Mouse (Mus musculus) lung, embryonic 16.5 days (tissue): ENCODE measurements at regions not wholly inside any gene's neighbourhood (a gene's known extent, or its start where the extent isn't known, plus 50 kb on each side); places are given as distances from the start of the nearest gene placed in this dataset.

Source experiments
- ATAC-seq: fragments of 200-750 bp; cut with Nextera tagmentation; 2 replicates; pipeline ENCODE4 v1.8.0; 2017; ENCODE audit warnings: low read depth, mild to moderate bottlenecking, moderate library complexity
- H3K27ac ChIP-seq: fragments of 300-500 bp; sonication (generic); 2 replicates; pipeline ENCODE4 v1.5.1; 2014; ENCODE audit warnings: mild to moderate bottlenecking, control low read depth, low read length
- H3K27me3 ChIP-seq: fragments of 300-500 bp; sonication (generic); 2 replicates; pipeline ENCODE4 v1.6.1; 2014; ENCODE audit warnings: low read depth, low read length, mixed read lengths; ENCODE audit not compliant: control insufficient read depth, insufficient read depth
- H3K36me3 ChIP-seq: fragments of 300-500 bp; sonication (generic); 2 replicates; pipeline ENCODE4 v1.6.1; 2014; ENCODE audit warnings: low read length; ENCODE audit not compliant: control insufficient read depth, insufficient read depth
- H3K4me1 ChIP-seq: fragments of 300-500 bp; sonication (generic); replicated peaks from 2 replicates; pipeline ENCODE4 v1.6.1; 2014; ENCODE audit warnings: low read length, mixed read lengths; ENCODE audit not compliant: control insufficient read depth, insufficient read depth
- H3K4me2 ChIP-seq: fragments of 300-500 bp; sonication (generic); 2 replicates; pipeline ENCODE4 v1.6.1; 2014; ENCODE audit warnings: low read depth, low read length, control low read depth
- H3K4me3 ChIP-seq: fragments of 300-500 bp; sonication (generic); 2 replicates; pipeline ENCODE4 v1.5.1; 2014; ENCODE audit warnings: mild to moderate bottlenecking, low read length, control low read depth
- H3K9ac ChIP-seq: fragments of 300-500 bp; sonication (generic); 2 replicates; pipeline ENCODE4 v1.6.1; 2014; ENCODE audit warnings: low read length, control low read depth
- H3K9me3 ChIP-seq: fragments of 300-500 bp; sonication (generic); 2 replicates; pipeline ENCODE4 v1.6.1; 2016; ENCODE audit warnings: low read length; ENCODE audit not compliant: control insufficient read depth
- WGBS: fragments of 180-500 bp; shearing (Covaris S2); extraction: QIAGEN DNeasy Blood & Tissue Kit; methylation state at CpG from one replicate; pipeline ENCODE4 v1.1.7; 2014; 5-methylcytosine and 5-hydroxymethylcytosine counted together

DNA sequence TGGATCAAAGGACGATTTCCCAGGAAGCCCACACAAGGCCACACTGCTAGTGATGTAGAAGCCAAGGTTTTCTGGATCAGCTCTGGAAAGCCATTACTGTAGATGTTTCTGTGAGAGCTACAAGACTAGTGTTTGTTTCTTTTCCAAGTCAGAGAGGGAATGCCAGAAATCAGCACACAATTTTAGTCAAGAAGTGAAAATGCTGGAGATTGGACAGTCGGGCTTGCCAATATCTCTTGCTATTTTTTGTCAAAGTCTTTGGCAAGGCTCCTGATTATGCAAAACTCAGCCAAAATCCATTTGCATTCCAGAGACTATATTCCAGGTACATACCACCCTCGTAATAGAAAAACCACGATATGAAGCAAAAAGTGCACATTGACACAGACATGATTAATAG lies 279.3 kb downstream of the Cdh9 start:
- H3K4me3 ChIP-seq: no peak overlapping the region
- H3K27ac ChIP-seq: no peak overlapping the region
- no peak overlapping the region for H3K9ac ChIP-seq
- H3K27me3 ChIP-seq: no peaks in the 10 kb centered on the region
- WGBS: 79% methylated on average over 4 of the region's 4 CpGs
- ATAC-seq: no peak
- H3K36me3 ChIP-seq: no peaks in the 10 kb centered on the region
- no peak overlapping the region for H3K4me2 ChIP-seq
- H3K4me1 ChIP-seq: no peaks in the 10 kb centered on the region
- H3K9me3 ChIP-seq: no peaks in the 10 kb centered on the region

DNA sequence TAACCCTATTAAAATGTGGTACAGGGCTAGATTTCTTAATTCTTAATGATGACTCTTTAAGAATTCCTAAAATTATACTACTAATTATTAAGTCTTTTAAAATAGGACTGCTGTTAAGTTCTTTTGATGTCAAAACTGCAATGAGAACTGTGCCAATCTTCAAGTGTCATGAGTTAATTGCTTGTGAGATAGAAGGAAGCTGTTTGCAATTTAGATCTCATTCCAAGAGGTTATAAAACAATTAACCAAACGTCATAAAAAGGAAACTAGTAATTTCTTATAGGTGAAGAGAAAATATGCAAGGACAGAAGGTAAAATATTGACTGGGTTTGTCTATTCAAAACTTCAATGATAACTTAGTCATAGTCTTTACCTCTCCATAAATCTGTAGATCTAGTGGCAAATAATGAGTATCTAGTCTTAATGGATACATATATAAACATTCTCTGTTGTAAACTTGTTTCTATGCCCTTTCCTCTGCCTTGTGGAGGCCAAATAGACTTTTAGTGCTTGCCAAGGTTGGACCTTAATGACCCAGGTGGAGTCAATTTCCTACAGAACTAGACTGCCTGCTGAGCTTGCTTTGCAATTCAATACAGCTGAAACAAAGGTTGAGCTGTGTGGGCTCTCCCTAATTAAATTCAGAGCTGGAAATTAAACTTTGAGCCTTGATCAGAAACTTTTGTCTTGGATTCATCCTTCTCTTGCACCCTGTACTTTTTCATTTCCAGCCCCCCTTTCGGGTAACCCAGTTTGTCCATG lies 320.5 kb downstream of the Cdh9 start:
- Histone ChIP-seq H3K36me3 (no peaks in the 10 kb centered on the region), H3K27ac (no peak overlapping the region), H3K27me3 (no peaks in the 10 kb centered on the region), H3K9me3 (no peaks in the 10 kb centered on the region), H3K4me1 (no peaks in the 10 kb centered on the region), H3K4me3 (no peak overlapping the region), H3K9ac (no peak overlapping the region), H3K4me2 (no peak overlapping the region)
- WGBS: 36% methylated on average over 2 of the region's 2 CpGs
- ATAC-seq: no peak

DNA sequence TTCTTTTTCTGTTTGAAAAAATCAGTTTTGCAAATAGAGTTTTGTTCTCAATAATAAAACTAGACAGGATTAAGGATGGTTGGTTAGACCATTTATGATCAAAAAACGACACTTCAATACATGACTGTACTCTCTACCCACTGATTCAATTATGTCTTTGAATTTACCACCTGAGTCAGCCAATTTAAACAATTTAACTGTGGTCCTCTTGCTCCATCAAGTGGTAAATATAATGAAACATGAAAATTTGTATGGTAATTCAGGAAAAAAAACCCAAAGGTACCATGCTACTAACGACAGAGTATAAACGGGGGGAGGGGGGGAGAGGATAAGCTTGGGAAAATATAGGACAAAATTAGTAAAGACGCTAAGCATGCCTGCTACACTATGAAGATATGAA lies 341.2 kb downstream of the Cdh9 start:
- no peaks in the 10 kb centered on the region for H3K9me3 ChIP-seq
- ATAC-seq: no peak
- H3K4me2 ChIP-seq: no peak overlapping the region
- no peaks in the 10 kb centered on the region for H3K27me3 ChIP-seq
- H3K9ac ChIP-seq: no peak overlapping the region
- H3K27ac ChIP-seq: no peak overlapping the region
- H3K4me3 ChIP-seq: no peak overlapping the region
- no peaks in the 10 kb centered on the region for H3K36me3 ChIP-seq
- H3K4me1 ChIP-seq: no peaks in the 10 kb centered on the region
- WGBS: 77% methylated on average over 4 of the region's 4 CpGs

DNA sequence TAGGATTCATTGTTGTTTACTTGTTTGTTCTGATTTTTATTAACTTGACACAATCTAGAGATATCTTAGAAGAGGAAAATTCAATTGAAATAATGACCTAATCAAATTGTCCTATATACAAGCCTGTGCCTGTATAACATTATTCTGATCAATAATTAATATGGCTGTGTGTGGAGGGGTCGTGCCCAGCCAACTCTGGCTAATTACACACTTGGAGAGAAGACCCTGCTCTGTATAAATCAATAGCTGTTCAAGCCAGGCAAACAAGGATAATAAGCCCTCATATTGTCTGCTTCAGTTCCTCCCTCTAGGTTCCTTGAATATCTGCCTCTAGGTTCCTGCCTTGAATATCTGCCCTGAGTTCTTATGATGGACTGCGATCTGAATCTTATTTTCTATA lies 355.5 kb downstream of the Cdh9 start:
- Histone ChIP-seq H3K4me3 (no peak overlapping the region), H3K9me3 (no peaks in the 10 kb centered on the region), H3K9ac (no peak overlapping the region), H3K4me2 (no peak overlapping the region), H3K36me3 (no peaks in the 10 kb centered on the region), H3K27ac (no peak overlapping the region), H3K27me3 (no peaks in the 10 kb centered on the region), H3K4me1 (no peaks in the 10 kb centered on the region)
- no peak for ATAC-seq
- WGBS: 60% methylated on average over 2 of the region's 2 CpGs

DNA sequence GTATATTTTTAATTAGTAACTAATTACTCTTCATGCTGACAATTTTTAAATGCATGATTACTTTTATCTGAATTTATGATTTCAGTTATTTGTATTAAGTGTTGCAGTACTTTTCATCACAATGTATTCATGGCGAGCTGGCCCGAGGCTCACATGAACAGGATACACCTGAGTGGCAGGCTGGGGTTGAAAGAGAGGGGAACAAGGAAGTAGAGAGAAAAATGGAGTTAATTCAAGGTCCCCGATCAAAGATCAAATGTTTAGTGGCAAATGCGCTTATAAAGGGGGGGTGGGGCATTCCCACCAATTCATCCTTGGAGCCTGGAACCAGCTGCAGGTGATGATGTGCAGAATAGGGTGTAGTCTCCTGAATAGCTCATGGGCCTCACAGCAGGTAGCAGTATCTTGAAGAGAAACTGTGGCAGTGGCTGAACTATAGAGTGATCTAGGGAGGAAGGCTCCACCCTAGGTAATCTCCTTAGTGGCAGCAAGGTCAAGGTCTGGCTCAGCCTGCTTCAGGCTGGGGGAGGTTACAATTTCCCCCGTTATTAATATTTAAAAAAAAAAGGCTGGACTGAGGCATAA lies 360.2 kb downstream of the Cdh9 start:
- H3K9me3 ChIP-seq: no peaks in the 10 kb centered on the region
- no peaks in the 10 kb centered on the region for H3K27me3 ChIP-seq
- no peak overlapping the region for H3K4me3 ChIP-seq
- H3K9ac ChIP-seq: no peak overlapping the region
- no peaks in the 10 kb centered on the region for H3K36me3 ChIP-seq
- no peaks in the 10 kb centered on the region for H3K4me1 ChIP-seq
- 84% methylated on average over 5 of the region's 5 CpGs for WGBS
- no peak for ATAC-seq
- no peak overlapping the region for H3K4me2 ChIP-seq
- H3K27ac ChIP-seq: no peak overlapping the region

DNA sequence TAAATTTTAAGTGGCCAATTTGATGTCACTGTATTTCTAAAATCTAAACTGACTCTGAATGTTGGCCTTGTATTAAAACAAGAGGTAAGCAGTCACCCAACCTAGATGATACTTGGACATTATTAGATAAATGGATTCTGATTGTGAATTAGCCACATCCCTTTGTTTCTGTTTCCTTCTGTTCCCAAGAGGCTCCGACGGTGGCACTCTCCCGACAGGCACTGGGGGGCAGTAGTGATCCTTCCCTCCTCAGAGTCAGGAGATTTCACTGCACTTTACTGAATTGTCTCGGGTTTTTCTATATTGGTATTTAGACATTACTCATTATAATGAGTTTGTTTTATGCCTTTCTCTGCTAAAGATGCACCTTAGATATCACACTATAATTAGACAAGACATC lies 370.4 kb downstream of the Cdh9 start:
- WGBS: 3% methylated on average over 4 of the region's 4 CpGs

DNA sequence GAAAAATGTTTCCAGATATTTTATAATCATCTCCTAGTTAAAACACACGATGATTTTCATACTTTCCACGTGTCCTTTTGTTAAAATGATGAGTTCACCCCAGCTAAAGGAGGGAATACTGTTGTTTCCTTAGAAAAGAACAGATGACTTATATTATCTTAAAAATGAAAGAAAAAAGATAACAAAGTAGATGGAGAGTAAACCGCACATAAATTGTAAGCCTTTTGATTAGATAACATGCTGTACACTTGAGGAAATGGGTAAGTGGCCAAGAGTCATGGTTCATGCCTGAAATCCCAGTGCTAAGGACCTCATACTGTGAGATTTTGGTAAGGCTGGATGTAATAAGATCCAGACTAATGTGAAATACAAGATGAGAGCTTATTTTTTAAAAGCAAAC lies 372.6 kb downstream of the Cdh9 start:
- no peaks in the 10 kb centered on the region for H3K36me3 ChIP-seq
- no peak overlapping the region for H3K9ac ChIP-seq
- no peak overlapping the region for H3K4me3 ChIP-seq
- no peaks in the 10 kb centered on the region for H3K4me1 ChIP-seq
- H3K27me3 ChIP-seq: no peaks in the 10 kb centered on the region
- no peaks in the 10 kb centered on the region for H3K9me3 ChIP-seq
- WGBS: 58% methylated on average over 3 of the region's 3 CpGs
- no peak overlapping the region for H3K27ac ChIP-seq
- no peak for ATAC-seq
- H3K4me2 ChIP-seq: no peak overlapping the region

More for the DNA sequence above, 370.4 kb downstream of the Cdh9 start:
- H3K36me3 ChIP-seq: no peaks in the 10 kb centered on the region
- no peaks in the 10 kb centered on the region for H3K4me1 ChIP-seq
- H3K4me3 ChIP-seq: no peak overlapping the region
- H3K27ac ChIP-seq: no peak overlapping the region
- H3K9me3 ChIP-seq: no peaks in the 10 kb centered on the region
- no peak overlapping the region for H3K9ac ChIP-seq
- H3K4me2 ChIP-seq: no peak overlapping the region
- H3K27me3 ChIP-seq: no peaks in the 10 kb centered on the region
- no peak for ATAC-seq

DNA sequence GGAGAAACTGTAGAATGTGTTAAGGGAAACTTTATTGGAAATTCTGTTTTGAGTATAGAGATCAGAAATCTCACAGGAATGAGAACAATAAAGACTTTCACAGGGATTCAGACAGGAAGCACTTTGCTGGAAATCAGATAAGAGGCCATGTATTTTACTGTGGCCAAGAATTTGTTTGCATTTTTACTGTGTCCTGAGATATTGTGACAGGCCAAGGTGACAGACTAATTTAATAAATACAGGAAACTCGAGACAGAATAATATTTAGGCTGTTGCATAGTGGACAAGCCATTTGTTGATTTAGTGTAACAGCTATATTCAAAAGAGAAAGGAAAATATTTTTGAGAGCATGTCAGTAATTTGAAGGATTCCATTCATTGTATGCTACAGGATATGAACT lies 407.2 kb downstream of the Cdh9 start:
- Histone ChIP-seq H3K4me2 (no peak overlapping the region), H3K36me3 (no peaks in the 10 kb centered on the region), H3K27ac (no peak overlapping the region), H3K9me3 (no peaks in the 10 kb centered on the region), H3K9ac (no peak overlapping the region), H3K4me1 (no peaks in the 10 kb centered on the region), H3K4me3 (no peak overlapping the region), H3K27me3 (no peaks in the 10 kb centered on the region)
- 0 out of 2 replicates have a peak, but pooled peaks have one; percentile 23 for ATAC-seq
- WGBS: 8% methylated on average over 1 of the region's 1 CpGs

DNA sequence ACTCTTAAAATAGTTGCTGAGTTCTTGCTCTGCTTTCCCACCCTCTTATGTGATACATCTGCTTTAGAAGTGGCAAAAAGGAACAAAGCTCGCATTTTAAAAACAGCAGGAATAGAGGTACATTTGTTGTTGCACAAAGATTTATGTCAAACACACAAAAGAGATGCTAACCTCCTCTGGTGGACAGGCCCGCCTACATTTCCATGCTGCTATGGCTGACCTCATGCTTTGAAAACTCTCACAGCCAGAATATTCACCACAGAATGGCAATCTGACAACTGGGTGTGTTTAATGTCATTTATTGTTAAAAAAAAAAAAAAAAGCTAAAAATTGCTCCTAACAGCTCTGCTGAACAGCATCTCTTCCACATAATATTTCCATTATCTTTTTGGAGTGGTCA lies 451.6 kb downstream of the Cdh9 start:
- no peak for ATAC-seq
- Histone ChIP-seq H3K4me1 (no peaks in the 10 kb centered on the region), H3K4me3 (no peak overlapping the region), H3K4me2 (no peak overlapping the region), H3K27ac (no peak overlapping the region), H3K27me3 (no peaks in the 10 kb centered on the region), H3K9ac (no peak overlapping the region), H3K9me3 (no peaks in the 10 kb centered on the region), H3K36me3 (no peaks in the 10 kb centered on the region)
- whole genome bisulfite sequencing: 71% methylated on average over 2 of the region's 2 CpGs
